8 mouse cellular contexts compared by ENCODE assay signal in genomic region chr12:89049279-89049678, GRCm38 (mm10).
A peak's percentile ranks its signal among the peaks of the same experiment; 100 is the strongest.
DNase-seq lines count a peak whose midpoint lies in the region; ATAC-seq and TF ChIP-seq lines count a peak whose summit lies in the region.

No protein-coding gene starts in this region.

- H3K36me3 ChIP-seq in intestine, embryonic 14.5 days (ENCODE audit: control insufficient read depth, insufficient read depth, low read length): no peaks in the 10 kb centered on the region
- no peaks in the 10 kb centered on the region for H3K36me3 ChIP-seq in thymus, adult 2 months (ENCODE audit: control insufficient read depth, insufficient read depth, low read length)

- peaks cover 5% of the 10 kb centered on the region; the same call in 1 of the 2 replicates for H3K4me1 ChIP-seq in intestine, embryonic 14.5 days (replicated peaks; ENCODE audit: control insufficient read depth, insufficient read depth, low read length)
- H3K4me1 ChIP-seq in thymus, adult 2 months (replicated peaks; ENCODE audit: control insufficient read depth, insufficient read depth, low read length): no peaks in the 10 kb centered on the region

- no peak overlapping the region for H3K4me2 ChIP-seq in intestine, embryonic 14.5 days (ENCODE audit: low read length)

- no peak for TF ChIP-seq POLR2A in thymus, adult 2 months (IDR thresholded peaks at IDR 0.05; ENCODE audit: control insufficient read depth, extremely low read depth, insufficient read depth, low read length, poor library complexity)

- ATAC-seq in intestine, embryonic 14.5 days (replicated peaks; ENCODE audit: low FRiP score, low TSS enrichment, low read depth): peak; percentile 77
- no peak for ATAC-seq in megakaryocyte, adult 5-6 weeks (ENCODE audit: poor library complexity, severe bottlenecking)

- H3K4me3 ChIP-seq in intestine, embryonic 14.5 days (ENCODE audit: low read depth, low read length): no peak overlapping the region
- H3K4me3 ChIP-seq in thymus, adult 2 months (ENCODE audit: control insufficient read depth, insufficient read depth, low read length): no peak overlapping the region

- peak; percentile 20 for DNase-seq in layer of hippocampus, adult 11-12 months (ENCODE audit: low spot score)
- no peak for DNase-seq in layer of hippocampus, postnatal 10 days (ENCODE audit: low spot score in 2 of 2)
- DNase-seq in adrenal gland, adult 2 months: peak; percentile 47
- DNase-seq in cerebellum, postnatal 25 days: peak; percentile 38 to 65
- peak; percentile 60 for DNase-seq in intestine, embryonic 14.5 days (ENCODE audit: low spot score)
- no peak for DNase-seq in yolk sac, embryonic 10.5 days (ENCODE audit: low spot score)
- DNase-seq in thymus, adult 2 months: no peak

- H3K27ac ChIP-seq in intestine, embryonic 14.5 days (ENCODE audit: low read depth): no peak overlapping the region
- H3K27ac ChIP-seq in thymus, adult 2 months (ENCODE audit: control insufficient read depth, insufficient read depth, low read length): no peak overlapping the region

- H3K9ac ChIP-seq in intestine, embryonic 14.5 days (ENCODE audit: low read length): no peak overlapping the region

- H3K9me3 ChIP-seq in intestine, embryonic 14.5 days (ENCODE audit: control insufficient read depth, low read length): no peaks in the 10 kb centered on the region

- WGBS in intestine, embryonic 14.5 days: 38% methylated on average over 3 of the region's 3 CpGs
- WGBS in thymus, adult 2 months: 63% methylated on average over 3 of the region's 3 CpGs

- no peak for TF ChIP-seq CTCF in thymus, adult 2 months (IDR thresholded peaks at IDR 0.05; ENCODE audit: borderline replicate concordance, control insufficient read depth, extremely low read depth, insufficient read depth, low read length, poor library complexity)

- H3K27me3 ChIP-seq in intestine, embryonic 14.5 days (replicated peaks; ENCODE audit: control insufficient read depth, insufficient read depth, low read length): no peaks in the 10 kb centered on the region
- H3K27me3 ChIP-seq in thymus, adult 2 months (ENCODE audit: control insufficient read depth, insufficient read depth, low read length): no peaks in the 10 kb centered on the region

Comparison
In these comparisons a context has a peak if more than half of its experiments do, and no peak if none do; other contexts are left out.
1. DNase-seq: peak in layer of hippocampus, adult 11-12 months (single experiment), adrenal gland, adult 2 months (single experiment), cerebellum, postnatal 25 days (2 of 2) and intestine, embryonic 14.5 days (single experiment); none in layer of hippocampus, postnatal 10 days (0 of 2), yolk sac, embryonic 10.5 days (single experiment) and thymus, adult 2 months (single experiment).